Mouse (Mus musculus) olfactory bulb, adult 2 months (tissue): Measurements from ENCODE around the gene Emid1. TPM values are rescaled to one million over a fixed set of nuclear protein-coding genes. Genes with fewer than 3 reads are reported as not detected.

Experiments used
- H3K27ac ChIP-seq: fragments of 200-500 bp; 2 replicates; pipeline ENCODE4 v1.5.1; 2012; ENCODE audit warnings: low read depth, low read length; ENCODE audit not compliant: insufficient read depth
- H3K4me1 ChIP-seq: fragments of 200-500 bp; 2 replicates; pipeline ENCODE4 v1.6.1; 2012; ENCODE audit warnings: low read length; ENCODE audit not compliant: control insufficient read depth, insufficient read depth
- H3K4me3 ChIP-seq: fragments of 200-500 bp; 2 replicates; pipeline ENCODE4 v1.5.1; 2012; ENCODE audit warnings: mild to moderate bottlenecking, low read depth, low read length, moderate library complexity; ENCODE audit not compliant: insufficient read depth
- CTCF ChIP-seq: fragments of 200-500 bp; IDR thresholded peaks from 2 replicates; pipeline ENCODE4 v1.5.1; 2012; ENCODE audit warnings: low read depth, mild to moderate bottlenecking, low read length, moderate library complexity; ENCODE audit not compliant: insufficient read depth
- POLR2A ChIP-seq: fragments of 200-500 bp; IDR thresholded peaks from 2 replicates; pipeline ENCODE4 v1.6.1; 2012; ENCODE audit warnings: mild to moderate bottlenecking, low read depth, low read length, moderate library complexity; ENCODE audit not compliant: insufficient read depth
- WGBS: fragments of 180-500 bp; shearing (Covaris S2); methylation state at CpG from one replicate; pipeline ENCODE4 v1.1.7; 2018; 5-methylcytosine and 5-hydroxymethylcytosine counted together
- polyA plus RNA-seq: library from polyadenylated mRNA; stranded (reverse); fragments of >200 nt; gene quantifications from 2 replicates; pipeline ENCODE4 v1.2.4, GENCODE M21; 2012; ENCODE audit warnings: low replicate concordance; ENCODE audit not compliant: missing spikeins, insufficient read depth, insufficient read length

Gene Emid1
- polyA plus RNA-seq, 1 experiment, result not detected

DNA sequence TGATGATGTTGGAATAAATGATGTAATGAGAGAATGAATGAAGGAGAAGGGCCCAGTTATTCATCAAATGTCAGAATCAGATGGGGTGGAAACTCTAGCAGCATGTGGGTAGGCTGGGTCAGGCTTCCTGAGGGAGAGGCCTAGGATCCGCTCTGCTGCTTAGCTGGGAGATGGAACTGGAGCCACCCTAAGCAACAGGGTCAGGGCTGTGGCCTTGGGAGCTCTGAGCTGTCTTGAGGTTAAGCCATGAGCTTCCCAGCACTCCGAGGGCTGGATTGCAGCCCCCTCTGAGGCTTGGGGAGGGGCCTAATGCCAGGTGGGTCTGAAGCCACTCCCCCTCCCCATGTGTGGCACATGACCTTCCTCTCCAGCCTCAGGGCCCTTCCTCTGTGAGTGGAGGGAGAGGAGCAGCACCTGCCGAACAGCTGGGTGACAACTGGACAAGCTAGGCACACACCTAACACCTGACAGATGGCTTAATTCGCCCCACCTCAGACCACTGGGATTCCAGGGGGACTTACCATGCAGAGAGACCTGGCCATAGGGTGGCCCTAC is 21.9 kb downstream of the Emid1 start:
- Histone ChIP-seq H3K4me3 (no peak overlapping the region), H3K4me1 (no peaks in the 10 kb centered on the region), H3K27ac (no peak overlapping the region)
- 84% methylated on average over 4 of the region's 4 CpGs for WGBS
- TF ChIP-seq CTCF (no peak), POLR2A (no peak)

DNA sequence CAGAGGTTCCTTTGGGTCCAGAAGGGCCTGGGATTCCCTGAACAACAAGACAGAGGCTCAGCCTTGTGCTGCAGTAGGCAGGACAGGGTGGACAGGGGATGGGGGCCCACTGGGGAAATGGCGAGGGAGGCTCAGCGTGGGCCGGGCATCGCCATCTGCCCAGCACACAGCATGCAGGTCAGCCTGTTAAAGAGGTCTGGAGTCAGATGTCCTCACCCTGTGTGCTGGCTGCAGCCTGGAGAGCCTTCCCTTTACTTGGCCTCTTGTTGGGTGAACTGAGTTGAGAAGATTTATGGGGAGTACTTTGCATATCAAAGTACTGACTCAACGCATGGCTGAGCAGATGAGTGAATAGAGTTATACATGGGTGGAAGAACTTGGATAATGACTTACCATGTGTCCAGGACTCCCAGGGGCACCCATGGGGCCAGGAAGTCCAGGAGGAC is 23.0 kb downstream of the Emid1 start:
- no peak overlapping the region for H3K4me3 ChIP-seq
- TF ChIP-seq POLR2A (no peak), CTCF (no peak)
- no peak overlapping the region for H3K27ac ChIP-seq
- 71% methylated on average over 5 of the region's 5 CpGs for WGBS
- no peaks in the 10 kb centered on the region for H3K4me1 ChIP-seq

DNA sequence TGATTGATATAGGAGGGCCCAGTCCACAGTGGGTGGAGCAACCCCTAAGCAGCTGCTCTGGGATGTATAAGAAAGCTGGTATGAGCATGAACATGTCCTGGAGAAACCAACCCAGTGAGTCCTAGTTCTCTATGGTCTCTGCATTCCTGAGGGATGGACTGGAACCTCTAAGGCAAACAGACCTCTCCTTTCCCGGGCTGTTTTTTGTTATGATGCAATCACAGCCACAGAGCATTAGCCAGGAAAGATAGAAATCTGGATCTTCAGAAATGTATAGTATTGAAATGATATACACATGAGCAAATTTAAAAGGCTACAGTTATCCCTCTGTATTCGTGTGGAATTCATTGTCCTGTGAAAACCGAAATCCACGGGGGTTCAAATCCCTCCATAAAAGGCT is 26.3 kb downstream of the Emid1 start:
- TF ChIP-seq POLR2A (no peak), CTCF (no peak)
- no peaks in the 10 kb centered on the region for H3K4me1 ChIP-seq
- no peak overlapping the region for H3K27ac ChIP-seq
- no peak overlapping the region for H3K4me3 ChIP-seq
- WGBS, result 65% methylated on average over 4 of the region's 4 CpGs

DNA sequence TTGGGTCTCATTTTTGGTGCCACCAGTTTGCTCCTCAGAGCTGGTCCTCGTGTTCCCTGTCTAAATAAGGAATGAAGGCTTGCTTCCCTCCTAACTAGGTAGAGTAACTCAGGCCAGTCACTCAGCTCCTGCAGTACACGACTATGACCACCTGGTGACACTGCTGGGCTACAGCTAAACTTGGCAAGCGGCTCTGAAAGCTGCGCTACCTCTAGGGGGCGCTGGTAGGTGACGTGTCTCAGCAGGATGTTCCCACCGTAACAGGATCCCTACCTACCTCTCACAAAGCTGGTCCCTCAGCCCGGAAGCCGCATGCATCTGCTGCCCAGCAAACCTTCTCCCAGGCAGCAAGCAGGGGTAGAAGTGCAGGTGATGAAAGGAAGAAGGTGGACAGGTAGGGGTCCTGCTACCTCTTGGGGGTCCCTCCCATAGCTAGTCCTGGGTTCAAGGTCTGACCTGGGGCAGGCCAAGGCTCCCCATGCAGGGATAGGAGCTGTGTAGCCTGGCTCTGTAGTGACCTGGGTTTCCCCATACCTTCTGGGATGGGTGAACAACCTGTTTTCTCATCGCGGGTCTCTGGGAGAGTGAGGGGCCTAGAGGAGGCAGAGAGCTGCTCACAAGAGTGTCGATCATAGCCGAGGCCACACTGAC is 37.0 kb downstream of the Emid1 start:
- WGBS, result 27% methylated on average over 13 of the region's 13 CpGs
- no peak overlapping the region for H3K4me3 ChIP-seq
- TF ChIP-seq POLR2A, result no peak
- TF ChIP-seq CTCF, result peak; percentile 100

DNA sequence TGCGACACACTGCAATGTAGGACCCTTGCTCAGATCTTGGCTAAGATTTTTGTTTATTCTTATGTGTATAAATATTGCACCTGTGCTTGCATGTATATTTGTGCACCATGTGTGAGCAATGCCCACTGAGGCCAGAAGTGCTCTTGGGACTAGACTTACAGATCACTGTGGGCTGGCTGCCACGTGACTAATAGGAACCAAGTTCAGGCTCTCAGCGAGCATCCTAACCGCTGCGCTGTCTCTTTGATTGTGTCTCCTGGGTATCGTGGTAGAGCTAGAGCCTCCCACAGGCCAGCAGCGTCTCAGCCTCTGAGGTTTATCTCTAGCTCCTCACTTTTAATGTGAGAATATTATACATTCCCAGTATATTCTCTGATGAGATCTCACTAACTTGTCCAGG is 38.4 kb downstream of the Emid1 start:
- H3K27ac ChIP-seq, result no peak overlapping the region
- TF ChIP-seq POLR2A, result no peak
- TF ChIP-seq CTCF, result no peak
- H3K4me1 ChIP-seq, result no peaks in the 10 kb centered on the region
- H3K4me3 ChIP-seq, result no peak overlapping the region
- 70% methylated on average over 7 of the region's 7 CpGs for WGBS

More for the DNA sequence above, 37.0 kb downstream of the Emid1 start:
- Histone ChIP-seq H3K4me1 (no peaks in the 10 kb centered on the region), H3K27ac (no peak overlapping the region)

- Histone ChIP-seq H3K4me1 (no peaks in the 10 kb centered on the region), H3K27ac (no peak overlapping the region), H3K4me3 (no peak overlapping the region)
- TF ChIP-seq CTCF (no peak), POLR2A (no peak)
- 77% methylated on average over 8 of the region's 8 CpGs for WGBS
Observed at GRCm38 (mm10) chr11:5109441-5109840, 42.6 kb downstream of the Emid1 start.

GRCm38 (mm10) chr11:5103986-5104509 is 48.0 kb downstream of the Emid1 start:
- H3K4me1 ChIP-seq, result peaks cover 12% of the 10 kb centered on the region
- H3K27ac ChIP-seq, result no peak overlapping the region
- TF ChIP-seq CTCF (no peak), POLR2A (no peak)
- H3K4me3 ChIP-seq, result no peak overlapping the region
- WGBS, result 100% methylated on average over 4 of the region's 4 CpGs

GRCm38 (mm10) chr11:5102384-5102783 is 49.7 kb downstream of the Emid1 start:
- 92% methylated on average over 7 of the region's 7 CpGs for WGBS
- H3K4me3 ChIP-seq, result no peak overlapping the region
- H3K4me1 ChIP-seq, result peaks cover 12% of the 10 kb centered on the region
- H3K27ac ChIP-seq, result no peak overlapping the region
- TF ChIP-seq POLR2A, result no peak
- no peak for TF ChIP-seq CTCF

DNA sequence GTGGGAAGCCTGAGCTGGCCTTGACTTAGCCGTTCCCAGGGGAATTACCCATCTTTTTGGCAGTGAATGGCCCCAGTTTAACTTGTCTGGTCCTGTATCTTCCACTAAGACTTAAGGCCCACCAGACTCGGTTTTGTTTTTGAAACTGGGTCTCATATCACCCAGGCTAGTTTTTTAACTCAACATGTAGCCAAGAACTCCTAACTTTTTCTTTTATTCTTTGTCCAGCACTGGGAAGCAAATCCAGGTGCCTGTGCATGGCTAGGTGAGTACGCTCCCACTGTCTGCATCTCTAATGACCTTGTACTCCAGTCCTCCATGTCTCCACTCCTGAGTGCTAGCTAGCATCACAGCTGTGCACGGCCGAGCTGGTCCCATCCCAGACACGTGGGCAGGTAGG is 50.4 kb downstream of the Emid1 start:
- WGBS, result 87% methylated on average over 6 of the region's 6 CpGs
- TF ChIP-seq POLR2A (no peak), CTCF (no peak)
- Histone ChIP-seq H3K4me3 (no peak overlapping the region), H3K27ac (no peak overlapping the region), H3K4me1 (peaks cover 12% of the 10 kb centered on the region)
